Mouse (Mus musculus) granulocyte monocyte progenitor cell, adult 5-6 weeks (primary cell): ENCODE data around the gene Egfem1. TPM values are rescaled to one million over a fixed set of nuclear protein-coding genes. Genes with fewer than 3 reads are reported as not detected.

Experiments
- ATAC-seq: replicated peaks from 2 replicates; pipeline ENCODE4 v1.8.0; 2016; ENCODE audit warnings: mild to moderate bottlenecking, moderate TSS enrichment, inconsistent platforms; ENCODE audit not compliant: poor library complexity, severe bottlenecking
- total RNA-seq, 2 experiments: library from RNA; stranded (forward) in 1 of 2; stranded (reverse) in 1 of 2; fragments of 200-712, 200-1000 nt in 1 of 2; fragments of >200 nt in 1 of 2; fragmentation: Nextera tagmentation in 1 of 2; gene quantifications; 2 replicates each; pipeline ENCODE4 v1.2.3; 2014 to 2017

Egfem1 gene
- total RNA-seq, 2 experiments from 2014 or later, result not detected

DNA sequence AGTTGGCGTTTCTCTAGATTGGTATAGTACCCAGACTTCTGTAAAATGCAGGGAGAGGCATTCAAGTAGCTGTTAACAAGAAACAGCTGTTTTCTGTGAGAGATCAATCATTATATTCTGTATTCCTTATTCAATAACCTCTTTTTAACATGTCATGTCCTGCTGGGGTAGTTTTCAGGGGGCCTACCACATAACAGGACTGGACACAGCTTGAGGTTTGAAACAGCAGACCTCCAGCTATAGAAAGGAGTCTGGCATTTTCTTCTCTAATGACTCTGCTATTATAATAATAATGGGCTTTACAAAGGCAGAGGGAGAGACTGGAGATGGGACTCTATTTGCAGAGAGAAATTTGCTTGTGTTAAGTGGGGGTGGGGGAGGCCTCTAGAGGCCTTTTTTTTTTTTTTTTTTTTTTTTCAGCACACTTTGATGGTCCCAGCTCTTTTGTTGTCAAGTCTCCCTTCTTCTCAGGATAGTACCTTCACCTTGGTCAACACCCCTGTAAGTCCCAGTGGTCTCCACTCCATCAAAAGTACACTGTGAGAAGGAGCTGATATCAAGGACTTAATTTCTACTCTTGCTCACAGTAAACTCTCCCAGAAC is 459.8 kb downstream of the Egfem1 start:
- no peak for ATAC-seq

DNA sequence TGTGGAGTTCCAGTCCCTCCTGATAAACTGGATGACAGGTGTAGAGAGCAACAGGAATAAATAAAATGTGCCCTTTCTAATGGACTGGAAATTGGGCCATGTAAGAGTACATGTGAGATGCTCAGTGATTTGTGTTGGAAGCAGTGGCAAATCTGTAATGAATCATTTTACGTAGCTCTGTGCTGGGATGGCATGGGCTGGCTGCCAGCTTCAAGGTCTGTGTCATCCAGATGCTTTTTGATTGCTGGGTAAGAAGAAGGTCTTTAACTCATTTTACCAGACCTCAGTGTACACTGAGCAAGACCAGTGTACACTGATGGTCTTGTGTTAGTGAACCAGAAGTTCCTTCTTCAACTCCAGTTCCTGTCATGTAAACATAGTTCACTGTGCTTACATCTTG is 462.2 kb downstream of the Egfem1 start:
- no peak for ATAC-seq

DNA sequence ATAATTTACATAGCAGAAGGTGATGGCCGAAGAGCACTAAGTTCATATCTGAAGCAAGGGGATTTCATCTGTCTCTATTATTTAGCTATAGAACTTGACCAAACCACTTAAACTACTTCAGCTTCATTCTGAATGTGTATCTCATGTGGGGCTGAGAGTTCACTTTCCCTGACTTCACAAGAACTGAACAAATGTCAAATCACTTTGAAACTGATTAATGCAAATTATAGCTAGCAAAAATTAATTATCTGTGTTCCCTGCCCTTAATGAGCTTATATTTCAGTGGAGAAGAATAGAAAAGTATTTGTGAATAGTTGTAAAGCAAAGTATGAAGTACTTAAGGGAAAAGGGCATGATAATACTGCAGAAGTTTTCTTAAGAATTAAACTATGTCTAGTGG is 481.3 kb downstream of the Egfem1 start:
- no peak for ATAC-seq

DNA sequence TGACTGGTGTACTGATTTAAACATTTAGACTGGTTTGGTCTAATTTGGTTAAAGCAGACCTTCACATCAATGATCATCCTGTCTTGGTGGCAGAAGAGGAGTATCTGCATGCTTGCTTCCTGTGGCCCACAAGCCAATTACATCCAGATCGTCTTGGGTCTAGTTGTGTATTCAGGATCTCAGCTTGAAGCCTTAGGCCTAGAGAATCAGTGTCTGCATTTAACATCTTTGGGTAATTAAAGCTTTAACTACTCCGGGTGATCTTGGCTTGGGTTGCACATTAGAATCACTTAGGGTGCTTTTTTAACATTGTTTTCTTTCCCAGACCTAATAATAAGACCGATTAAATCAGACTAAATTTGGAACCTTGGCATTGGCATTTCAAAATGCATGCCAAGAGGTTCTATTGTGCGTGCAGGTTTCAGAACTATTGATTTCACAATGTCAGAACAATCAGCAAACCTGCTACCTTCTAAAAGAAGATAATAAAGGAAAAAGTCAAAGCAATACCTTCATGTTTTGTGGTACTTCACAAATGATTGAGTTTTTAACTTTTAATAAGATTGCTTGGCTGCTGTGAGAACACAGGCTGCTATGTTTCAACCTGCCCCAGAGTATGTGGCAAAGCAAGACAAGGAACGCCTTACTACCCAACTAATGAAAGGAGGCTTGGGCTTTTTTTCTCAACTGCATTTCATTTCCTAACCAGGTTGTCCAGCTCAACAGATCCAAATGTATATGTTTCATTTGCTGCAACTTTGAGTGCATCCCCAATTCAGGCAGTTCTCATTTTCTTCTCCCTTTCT is 496.4 kb downstream of the Egfem1 start:
- ATAC-seq, result no peak

DNA sequence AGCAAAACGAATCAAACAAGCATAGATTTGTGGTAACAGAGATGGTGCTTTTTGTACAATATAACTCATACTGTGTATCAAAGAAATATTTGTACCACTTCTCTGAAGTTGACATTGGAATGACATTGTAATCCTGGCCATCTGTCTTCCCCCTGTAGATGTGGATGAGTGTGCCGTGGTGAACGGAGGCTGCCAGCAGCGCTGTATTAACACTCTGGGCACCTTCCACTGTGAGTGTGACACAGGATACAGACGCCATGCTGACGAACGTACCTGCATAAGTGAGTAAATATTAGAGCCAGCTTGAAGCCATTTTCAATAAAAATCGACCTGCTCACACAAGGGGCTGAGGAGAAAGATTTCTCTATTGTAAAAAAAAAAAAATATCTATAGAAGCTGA is 500.9 kb downstream of the Egfem1 start:
- no peak for ATAC-seq

DNA sequence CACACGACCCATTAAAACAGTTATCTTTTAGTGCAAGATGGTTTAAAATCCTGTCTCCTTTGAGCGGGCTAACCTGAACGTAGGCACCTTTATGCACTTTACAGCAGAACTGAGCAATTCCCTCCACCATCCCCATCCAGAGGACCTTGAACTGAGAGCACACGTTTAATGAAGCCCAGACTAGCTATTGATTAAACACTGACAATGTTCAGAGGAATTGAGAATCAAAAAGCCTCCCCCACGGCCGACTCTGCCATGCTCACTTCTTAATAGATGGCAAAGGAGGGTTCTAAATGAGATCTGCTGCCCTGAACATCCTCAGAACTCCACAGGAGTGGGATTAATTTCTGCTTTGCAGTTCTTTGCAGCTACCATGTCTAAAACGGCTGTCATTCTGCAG is 520.3 kb downstream of the Egfem1 start:
- ATAC-seq, result no peak

DNA sequence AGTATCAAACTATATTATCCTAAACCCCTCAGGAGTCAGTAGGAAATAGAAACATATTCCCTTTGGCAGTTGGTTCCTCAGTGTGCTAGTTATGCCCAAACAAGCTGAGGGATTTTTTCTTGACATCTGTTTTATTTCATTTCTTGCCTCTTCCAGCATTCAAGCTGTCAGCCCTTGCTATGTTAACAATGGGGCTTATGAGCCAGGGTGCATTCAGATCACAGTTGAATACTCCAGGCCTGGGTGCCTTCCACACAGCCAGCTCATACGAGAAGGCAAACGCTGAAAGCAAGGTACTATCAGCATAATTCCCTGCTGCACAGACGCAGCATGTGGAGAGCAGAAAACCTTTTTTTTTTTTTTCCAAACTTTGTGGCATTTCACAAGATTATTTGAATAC is 526.9 kb downstream of the Egfem1 start:
- no peak for ATAC-seq

DNA sequence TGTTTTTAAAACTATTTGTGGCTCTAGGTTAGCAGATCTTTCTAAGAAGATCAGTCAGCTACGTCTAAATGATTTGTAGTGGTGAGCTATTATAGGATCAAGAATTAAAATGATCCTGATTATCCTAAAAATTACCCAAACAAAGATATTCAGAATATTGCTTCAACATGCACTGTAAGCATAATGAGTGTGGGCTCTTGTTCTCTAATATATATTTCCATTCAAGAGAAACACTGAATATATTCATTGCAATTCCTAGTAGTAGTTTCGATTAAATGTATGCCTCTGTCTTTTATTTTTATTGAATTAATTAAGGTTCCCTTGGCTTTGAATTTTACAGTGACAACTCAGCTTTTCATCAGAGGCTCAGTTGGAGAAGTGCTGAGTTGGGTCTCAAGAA is 527.4 kb downstream of the Egfem1 start:
- no peak for ATAC-seq

DNA sequence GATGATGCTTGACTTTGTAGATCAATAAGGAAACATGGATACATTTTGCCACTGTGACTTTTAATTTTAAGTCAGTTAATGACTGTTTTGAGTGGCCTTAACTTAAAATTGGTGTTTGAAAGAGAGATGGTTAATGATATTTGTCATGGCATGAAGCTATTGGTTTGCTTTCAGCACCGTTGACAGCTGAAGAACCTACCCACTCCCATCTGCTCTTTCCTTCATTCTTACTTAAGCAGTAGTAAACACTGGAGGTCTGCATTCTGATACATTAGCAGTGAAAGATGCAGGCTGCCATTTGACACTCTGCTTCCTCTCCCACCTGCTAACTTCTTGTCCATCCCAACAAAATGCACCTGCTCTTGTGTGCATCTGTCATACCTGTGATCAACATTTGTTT is 537.8 kb downstream of the Egfem1 start:
- ATAC-seq, result no peak

DNA sequence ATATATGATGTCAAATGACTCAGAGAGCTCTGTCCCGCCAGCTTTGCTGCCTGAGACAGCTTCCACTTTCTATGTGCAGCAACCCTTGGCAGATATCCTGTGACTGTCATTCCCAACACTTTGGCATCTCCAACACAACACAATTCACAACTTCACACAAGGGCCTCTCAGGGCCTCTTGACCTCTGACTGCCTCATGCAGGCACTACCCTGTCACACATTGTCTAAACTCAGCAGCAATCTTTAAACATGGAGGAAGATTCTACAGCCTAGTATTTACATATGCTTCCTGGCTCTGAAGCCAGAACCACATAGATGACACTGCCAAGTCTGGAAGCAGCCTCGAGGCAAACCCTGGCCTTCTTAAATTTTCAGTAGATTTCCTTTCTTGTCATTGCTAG is 558.0 kb downstream of the Egfem1 start:
- ATAC-seq, result no peak

DNA sequence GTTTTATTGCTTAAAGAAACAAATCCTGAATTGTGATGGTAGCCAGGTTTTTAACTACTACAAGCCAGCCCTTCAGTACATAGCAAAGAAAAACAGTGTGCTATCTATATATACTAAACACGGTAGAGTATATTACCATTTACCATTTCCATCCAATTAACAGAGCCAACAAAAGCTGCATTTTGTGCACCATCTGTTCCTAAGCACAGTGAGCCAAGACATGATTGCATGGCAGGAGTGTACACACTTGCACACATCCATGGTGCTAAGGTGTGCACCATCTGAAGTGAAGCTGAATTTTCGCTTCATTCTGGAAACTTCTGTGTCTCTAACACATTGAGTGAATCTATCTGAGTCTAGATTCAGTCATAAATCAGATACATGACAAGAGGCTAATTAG is 585.0 kb downstream of the Egfem1 start:
- no peak for ATAC-seq

DNA sequence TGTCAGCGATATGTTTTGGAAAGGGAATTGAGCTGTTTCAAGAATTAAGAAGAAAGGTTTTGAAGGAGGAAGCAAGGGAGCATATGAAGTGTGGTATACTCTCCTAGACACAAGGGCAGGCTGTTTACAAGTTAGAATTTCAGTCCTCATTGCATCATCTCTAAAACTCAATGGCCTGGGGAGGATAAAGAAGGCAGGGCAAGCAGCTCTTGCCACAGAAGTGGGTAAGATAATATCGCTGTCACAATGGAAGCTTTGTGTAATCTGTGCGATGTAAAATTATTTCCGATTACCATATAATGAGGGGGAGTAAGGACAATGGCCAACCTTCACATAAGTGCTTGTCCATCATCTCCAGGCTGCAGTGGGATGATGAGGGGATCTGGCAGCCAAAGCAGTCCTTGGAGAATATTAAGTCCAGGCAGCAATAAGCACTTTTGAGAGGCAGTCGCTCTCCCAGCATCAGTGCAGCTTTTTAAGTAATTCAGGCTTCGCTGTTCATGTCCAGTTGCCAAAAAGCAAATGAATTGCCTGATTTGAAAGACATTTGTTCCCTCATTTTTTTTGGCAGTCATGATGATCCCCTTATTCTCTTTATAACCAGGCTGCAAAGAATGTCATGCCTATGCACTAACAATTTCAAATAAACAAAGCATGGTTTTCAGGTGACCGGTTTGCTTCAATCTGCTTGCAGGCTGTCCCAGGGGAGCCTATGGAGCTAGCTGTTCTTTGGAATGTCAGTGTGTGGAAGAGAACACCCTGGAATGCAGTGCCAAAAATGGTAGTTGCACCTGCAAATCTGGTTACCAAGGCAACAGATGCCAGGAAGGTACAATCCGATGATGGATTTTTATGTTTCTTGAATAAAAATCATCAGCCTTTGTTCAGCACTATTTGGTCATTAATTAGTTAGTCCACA is 607.8 kb downstream of the Egfem1 start:
- ATAC-seq, result no peak

DNA sequence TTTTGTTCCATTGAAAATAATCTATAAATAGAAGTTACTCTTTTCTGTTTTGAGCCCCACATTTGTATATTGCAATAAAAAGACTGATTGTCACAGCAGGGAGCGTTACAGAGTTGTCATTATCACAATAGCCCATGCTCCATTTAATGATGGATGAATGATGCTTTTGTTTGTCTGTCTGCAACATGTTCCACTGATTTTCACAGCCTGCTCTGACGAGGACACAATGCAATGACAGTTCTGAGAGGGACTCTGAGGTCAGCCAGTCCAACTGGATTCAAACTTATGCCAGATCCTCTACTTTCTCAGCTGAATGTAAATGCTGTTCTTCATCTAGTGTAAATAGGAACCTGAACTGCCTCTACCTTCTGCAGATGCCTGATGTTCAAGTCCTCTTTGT is 619.3 kb downstream of the Egfem1 start:
- ATAC-seq, result no peak

DNA sequence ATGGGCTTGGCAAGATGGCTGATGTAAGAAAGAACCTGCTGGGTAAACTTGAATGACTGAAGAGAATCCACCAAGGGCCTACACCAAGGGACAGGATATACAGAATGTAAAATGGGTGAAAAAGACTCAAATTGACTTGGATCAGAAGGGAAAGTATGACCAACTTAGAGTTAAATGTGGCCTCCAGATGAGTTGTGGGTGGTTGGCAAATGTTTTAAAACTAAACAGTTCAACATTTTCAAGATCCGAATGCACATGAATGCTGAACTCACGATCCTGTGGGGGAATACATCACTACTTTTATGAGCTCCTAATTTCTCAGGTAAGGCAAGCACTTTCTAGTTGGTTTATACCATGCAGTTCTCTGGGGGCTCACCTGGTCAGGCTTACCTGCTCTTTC is 625.0 kb downstream of the Egfem1 start:
- no peak for ATAC-seq

DNA sequence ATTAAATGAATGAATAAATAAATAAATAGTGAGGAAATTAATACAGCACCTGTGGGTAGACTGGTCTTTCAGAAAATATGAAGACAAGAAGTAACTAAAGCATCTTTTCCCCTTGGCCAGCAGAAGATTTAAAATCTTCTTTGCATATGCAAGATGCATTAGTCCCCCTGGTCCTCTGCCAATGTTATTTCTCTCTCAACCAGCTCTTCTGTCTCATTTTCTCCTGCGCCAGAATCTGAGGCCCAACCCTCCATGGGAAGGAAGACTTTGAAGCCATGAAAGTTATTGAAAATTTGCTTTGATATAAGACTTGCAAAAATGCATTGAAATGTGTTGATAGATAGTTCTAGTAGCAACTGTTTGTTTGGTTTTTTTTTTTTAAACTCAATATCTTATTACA is 625.6 kb downstream of the Egfem1 start:
- ATAC-seq, result no peak

DNA sequence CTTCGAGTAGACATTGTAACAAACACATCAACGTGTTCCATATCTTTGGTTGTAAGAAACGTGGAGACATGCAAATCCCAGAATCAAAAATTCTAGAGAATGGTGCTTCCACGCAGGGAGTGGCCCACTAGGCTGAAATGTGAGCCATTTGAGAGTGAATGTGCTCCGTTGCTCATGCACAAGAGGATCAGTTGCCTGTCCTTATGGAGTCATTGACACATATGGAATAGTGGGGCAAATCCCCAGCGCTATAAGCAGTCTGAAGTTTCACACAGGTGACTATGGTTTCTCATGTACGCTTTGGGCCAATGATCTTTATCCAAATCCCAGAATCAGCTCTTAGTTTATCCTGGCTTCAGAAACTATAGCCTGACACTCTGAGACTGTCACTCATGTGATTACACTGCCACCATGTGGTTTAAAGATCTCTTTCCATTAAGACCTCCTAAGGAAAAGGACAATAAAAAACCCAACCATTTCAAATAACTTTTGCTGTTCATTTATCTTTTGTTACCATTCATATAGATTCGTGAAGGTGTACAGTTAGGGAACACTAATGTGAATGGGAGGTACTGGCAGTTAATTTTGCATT is 644.6 kb downstream of the Egfem1 start:
- ATAC-seq, result no peak

DNA sequence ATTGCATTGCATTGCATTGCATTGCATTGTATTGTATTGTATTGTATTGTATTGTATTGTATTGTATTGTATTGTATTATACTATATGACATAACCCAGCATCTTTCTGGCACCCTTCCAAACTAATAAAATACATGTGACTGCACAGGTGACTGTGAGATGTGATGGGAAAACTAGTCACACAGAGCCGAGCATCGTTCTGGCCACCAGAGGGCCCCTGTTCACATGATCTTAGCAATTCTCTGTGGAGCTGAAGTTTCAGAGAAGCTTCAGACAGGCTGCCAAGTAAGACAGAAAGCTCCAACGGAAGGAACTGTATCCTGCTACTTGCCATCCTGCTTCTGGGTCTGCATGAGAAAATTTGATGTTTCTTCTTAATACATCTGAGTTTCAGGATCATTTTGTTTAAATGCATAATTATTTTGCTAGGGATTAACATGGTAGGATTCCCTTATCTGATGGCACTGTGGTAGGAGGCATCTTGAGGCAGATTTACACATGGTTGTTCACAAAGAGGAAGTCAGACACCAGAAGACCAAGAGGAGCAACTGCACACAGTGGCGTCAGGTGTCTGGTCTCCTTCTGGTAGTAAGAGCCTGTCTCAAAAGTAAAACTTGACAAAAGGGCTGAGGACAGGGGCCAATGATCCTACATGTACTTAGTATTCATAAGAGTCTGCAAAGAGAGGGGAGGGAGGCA is 648.4 kb downstream of the Egfem1 start:
- ATAC-seq, result peak; percentile 35; the same call in 1 of the 2 replicates

DNA sequence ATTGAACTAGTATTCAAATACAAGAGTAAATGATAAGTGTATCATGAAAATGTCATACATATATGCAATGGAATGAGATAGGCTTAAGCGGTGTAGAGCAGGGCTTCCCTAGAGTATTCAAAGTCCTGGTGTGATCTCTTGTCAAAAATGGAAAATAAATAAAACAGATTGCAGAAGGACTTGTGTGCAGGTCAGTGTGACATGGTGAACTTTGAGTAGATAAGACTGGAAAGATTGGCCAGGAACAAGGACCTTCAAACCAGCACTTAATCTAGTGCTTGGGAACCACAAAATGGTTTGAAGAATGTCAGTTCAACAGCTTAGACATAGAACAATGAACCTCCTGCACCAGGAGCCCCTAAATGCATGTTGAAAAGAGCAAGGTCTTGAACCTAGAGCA is 649.7 kb downstream of the Egfem1 start:
- no peak for ATAC-seq

DNA sequence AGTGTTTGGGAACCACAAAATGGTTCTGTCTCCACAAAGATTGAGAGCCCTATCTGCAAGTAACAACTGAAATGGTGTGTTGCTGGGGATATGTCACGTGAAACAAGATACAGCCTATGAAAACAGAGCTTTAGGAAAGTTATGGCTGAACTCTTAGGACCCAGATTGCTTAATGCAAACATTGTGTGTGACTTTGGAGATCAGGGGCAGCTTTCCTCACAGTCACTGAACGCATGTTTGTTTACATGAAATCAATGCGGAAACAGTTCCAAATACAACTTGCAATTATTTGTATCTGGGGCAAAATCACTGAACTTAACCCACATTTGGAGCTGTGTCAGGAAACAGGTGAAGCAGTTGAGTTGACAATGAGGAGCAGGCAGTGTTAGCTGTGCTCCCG is 650.8 kb downstream of the Egfem1 start:
- ATAC-seq, result no peak

DNA sequence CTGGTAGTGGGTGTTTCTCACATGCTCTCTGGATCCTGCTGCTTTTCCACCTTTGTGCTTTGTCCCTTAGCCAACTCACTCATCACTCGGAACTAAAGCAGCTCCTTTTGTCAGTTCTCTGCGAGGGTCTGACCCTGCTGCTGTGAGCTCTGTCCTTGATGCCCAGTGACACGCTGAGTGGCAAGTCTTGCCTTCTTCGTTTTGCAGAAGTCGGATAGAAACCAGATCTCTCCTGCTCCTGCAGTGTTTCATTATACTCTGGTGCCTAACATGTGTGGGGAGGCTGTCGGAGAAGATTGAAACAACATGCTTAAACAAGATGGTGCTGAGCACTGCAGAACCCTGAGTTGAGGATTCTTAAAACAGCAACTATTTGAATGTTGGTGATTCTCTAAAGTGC is 652.4 kb downstream of the Egfem1 start:
- ATAC-seq, result no peak
